Mouse (Mus musculus): ENCODE results near the gene Gm20388. TPM values are rescaled to one million over a fixed set of nuclear protein-coding genes. Genes with fewer than 3 reads are reported as not detected.

Gm20388 gene
- total RNA-seq, 1 experiment from 2014 or later: 35.7 TPM

DNA sequence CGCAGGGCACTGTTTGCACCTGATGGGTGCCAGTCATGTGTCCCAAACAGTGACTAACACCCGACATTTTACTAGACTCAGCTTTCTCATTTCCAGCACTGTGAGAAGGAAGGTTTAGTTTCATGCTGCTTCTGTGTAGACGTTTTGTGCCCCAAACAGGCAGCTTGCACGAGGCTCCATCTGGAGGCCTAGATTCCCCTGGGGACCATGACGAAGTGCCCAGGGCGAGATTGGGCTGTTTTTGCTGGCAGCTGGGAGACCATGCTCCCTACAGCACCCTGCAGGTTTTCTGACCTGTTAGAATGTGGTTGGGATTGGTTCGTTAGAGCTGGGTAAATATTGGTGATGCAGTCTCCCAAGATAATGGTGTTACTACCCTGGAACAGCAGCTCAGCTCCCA lies 3760.1 kb downstream of the Gm20388 start:
- no peak for ATAC-seq (replicated peaks; ENCODE audit: low read depth, poor library complexity, severe bottlenecking)

GRCm38 (mm10) chr8:123671454-123671853 lies 3760.8 kb downstream of the Gm20388 start:
- no peak for ATAC-seq (replicated peaks; ENCODE audit: low read depth, poor library complexity, severe bottlenecking)

DNA sequence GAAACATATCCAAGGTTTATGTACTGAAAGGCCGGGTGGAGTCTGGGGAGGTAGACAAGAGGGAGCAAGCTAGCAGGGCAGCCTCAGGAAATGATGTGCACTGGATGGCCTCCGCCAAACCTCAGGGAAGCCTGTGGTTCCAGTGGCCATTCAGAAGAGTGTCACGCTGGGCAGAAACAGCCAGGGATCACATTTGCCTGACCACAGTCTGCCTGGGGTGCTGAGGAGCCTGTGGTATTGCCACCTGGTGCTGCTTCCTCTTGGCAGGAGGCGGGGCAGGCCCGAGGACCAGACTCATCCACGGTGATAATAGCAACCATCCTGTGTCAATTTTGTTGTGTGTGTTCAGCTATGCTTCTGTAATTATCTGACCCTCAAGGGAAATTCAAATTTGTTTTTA lies 3762.0 kb downstream of the Gm20388 start:
- ATAC-seq (replicated peaks; ENCODE audit: low read depth, poor library complexity, severe bottlenecking): peak; percentile 90

DNA sequence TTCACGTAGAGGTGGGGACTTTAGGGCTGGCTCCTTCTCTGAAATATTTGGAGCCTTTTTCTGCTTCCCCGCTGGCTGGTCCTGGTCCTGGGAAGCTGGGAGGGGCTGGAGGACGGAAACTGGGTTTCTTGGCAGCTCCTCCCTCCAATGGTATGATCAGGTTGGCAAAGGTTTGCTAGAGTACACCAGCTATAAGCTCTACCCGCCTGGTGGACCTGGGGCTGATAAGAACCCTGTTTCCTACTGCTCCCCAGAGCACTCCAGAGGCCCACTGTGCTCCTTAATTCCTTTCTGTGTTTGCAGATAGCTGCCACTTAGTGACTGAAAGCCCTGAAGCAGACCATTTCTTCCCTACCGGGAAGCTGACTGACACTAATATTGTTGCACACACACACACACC lies 3765.0 kb downstream of the Gm20388 start:
- no peak for ATAC-seq (replicated peaks; ENCODE audit: low read depth, poor library complexity, severe bottlenecking)

- ATAC-seq (replicated peaks; ENCODE audit: low read depth, poor library complexity, severe bottlenecking): no peak
Observed at GRCm38 (mm10) chr8:123678390-123678789, 3767.7 kb downstream of the Gm20388 start.

DNA sequence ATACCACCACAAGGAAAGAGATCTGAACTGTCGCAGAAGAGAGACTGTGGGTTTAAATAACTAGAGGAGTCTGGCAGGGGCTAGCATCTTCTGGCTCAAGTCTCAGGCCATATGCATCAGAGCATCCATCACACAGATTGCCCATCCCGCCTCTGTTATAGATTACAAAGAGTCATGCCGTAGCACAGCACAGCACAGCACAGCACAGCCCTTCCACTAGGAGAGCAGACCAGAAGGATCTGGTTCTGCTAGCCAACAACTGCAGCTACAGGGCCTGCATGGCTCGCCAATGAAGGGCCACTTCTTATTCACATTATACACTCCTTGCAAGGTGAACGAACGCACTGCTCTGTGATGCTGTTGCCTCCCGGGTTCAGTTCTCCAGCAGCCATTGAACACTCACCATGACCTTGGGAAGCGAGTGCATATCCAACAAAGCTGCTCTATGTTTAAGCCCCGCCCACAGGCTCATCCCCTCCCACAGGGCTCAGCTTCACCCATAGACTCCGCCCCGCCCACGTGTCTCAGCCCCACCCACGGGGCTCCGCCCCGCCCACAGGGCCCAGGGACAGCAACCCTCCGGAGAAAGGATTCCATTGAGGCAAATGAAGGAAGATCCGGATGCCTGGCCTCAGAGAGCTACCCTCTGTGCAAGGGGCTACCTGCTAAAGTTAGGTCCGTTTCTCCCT lies 3771.6 kb downstream of the Gm20388 start:
- ATAC-seq (replicated peaks; ENCODE audit: low read depth, poor library complexity, severe bottlenecking): 0 out of 2 replicates have a peak, but pooled peaks have one; percentile 39

DNA sequence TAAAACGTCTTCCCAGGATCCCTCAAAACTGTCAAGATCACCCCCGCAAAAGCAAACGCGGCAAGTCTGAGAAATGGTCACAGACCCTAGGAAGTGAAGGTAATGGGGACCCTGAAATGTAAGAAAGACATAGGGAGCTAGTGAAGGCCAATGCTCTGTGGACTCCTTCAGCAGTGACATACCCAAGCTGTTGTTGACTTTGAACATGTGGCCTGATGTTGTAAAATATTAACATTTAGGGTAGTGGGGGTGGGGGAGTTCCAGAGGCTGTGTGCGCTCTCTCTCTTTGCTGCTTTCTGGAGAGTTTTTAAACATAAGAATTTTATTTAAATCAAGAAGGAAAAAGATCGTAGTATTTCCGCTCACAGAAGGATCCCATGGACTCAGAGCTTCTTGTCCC lies 3772.7 kb downstream of the Gm20388 start:
- no peak for ATAC-seq (replicated peaks; ENCODE audit: low read depth, poor library complexity, severe bottlenecking)

DNA sequence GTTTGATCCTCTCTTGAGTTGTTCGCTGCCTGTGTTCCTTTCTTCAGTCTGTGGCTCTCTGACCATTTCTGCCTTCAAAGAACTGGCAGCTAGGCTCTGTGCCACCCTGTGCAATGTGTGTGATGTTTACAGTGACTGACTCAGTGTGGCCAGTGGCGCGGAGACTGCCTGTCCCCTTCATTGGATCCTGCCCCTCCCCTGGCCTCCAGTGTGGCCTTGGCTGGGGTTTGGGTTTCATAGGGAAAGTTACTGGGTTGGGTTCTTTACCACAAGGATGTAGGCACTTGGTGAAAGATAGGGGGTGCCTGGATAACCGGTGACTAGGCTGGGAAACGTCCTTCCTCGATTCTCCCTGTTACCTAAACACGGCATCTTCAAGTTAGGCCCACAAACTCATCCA lies 3774.2 kb downstream of the Gm20388 start:
- no peak for ATAC-seq (replicated peaks; ENCODE audit: low read depth, poor library complexity, severe bottlenecking)

DNA sequence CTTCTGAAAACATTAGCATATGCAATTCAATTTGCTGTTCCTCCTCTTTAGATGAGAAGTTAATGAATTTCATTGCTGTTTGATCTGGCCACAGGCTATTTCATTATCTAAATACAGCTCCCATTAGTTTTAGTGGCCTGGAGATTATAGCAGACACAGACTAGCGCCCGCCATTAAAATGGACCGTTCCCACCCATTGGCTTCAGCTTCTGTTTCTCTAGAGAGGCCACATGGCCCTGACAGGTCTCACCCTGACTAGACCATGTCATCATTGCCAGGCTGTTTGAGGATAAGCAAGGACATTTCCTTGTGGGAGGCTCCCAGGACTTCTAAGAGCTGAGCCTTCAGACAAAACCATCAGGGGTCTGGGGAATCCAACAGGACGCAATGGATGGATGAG lies 3774.8 kb downstream of the Gm20388 start:
- ATAC-seq (replicated peaks; ENCODE audit: low read depth, poor library complexity, severe bottlenecking): no peak

- ATAC-seq (replicated peaks; ENCODE audit: low read depth, poor library complexity, severe bottlenecking): no peak
Observed at GRCm38 (mm10) chr8:123687826-123688225, 3777.2 kb downstream of the Gm20388 start.

GRCm38 (mm10) chr8:123692165-123692962 lies 3781.7 kb downstream of the Gm20388 start:
- ATAC-seq (replicated peaks; ENCODE audit: low read depth, poor library complexity, severe bottlenecking): no peak

GRCm38 (mm10) chr8:123696167-123696566 lies 3785.5 kb downstream of the Gm20388 start:
- no peak for ATAC-seq (replicated peaks; ENCODE audit: low read depth, poor library complexity, severe bottlenecking)

DNA sequence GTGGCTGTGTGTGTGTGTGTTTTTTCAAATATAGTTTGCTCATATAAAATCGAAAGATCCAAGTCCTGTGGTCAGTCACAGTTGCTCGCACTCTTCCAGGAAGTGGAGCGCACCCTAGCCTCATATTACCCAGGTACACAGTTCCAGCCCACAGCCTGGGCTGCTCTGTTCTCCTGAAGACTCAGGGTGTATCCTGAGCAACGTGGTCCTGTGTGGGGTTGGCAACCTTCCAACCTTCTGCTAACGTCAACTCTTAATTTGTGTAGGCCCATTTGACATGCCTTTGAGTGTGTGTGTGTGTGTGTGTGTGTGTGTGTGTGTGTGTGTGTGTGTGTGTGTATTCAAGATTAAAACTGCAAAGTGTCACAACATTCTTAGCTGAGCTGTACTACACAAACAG lies 3786.7 kb downstream of the Gm20388 start:
- no peak for ATAC-seq (replicated peaks; ENCODE audit: low read depth, poor library complexity, severe bottlenecking)

- no peak for ATAC-seq (replicated peaks; ENCODE audit: low read depth, poor library complexity, severe bottlenecking)
Observed at GRCm38 (mm10) chr8:123700399-123701070, 3789.9 kb downstream of the Gm20388 start.

DNA sequence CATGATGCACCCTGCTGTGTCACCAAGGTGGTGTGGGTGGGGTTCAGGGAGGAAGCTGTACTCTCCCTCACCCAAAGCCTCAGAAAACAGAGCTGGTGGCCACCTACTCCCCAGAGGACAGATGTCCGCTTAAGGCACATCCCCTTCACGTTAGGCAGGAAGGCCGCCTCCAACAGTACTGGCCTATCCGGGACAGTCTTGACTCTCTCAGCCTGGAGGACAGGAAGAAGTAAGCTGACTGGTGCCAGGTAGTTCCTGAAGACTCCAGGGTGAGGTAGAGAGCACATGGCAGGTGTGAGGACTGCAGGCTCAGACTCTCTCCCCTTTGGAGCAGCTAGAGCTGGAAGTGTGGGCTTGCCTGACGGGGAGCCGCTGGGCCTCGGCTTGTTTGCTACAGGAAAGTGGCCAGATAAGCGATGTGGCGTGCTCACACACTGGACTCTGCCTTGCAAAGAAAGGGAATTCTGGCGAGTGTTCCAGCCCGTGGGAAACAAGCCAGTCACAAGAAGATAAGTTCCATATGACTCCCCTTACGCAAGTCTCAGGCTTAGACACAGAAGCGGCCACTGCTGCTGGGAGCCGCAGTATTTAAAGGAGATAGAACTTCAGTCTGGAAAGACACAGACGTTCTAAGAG lies 3791.4 kb downstream of the Gm20388 start:
- ATAC-seq (replicated peaks; ENCODE audit: low read depth, poor library complexity, severe bottlenecking): no peak

GRCm38 (mm10) chr8:123705376-123705775 lies 3794.7 kb downstream of the Gm20388 start:
- ATAC-seq (replicated peaks; ENCODE audit: low read depth, poor library complexity, severe bottlenecking): no peak

DNA sequence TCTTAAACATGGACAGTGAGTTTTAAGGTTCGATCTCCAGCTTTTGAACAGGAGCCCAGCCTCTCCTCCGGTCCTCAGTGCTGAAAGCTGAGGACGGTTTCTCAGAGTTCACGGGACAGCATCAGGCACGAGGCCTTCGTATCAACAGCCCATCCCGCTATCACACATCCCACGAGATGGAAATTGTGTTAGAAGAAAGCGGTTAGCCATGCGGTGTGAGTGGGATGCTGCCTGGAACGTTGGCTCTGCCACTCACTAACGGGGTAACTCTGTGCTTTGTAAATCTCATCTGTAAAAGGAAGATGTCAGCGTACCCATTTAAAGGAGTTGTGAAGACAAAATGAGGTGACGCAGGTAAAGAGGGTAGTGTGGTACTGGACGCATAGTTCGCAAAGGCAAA lies 3796.5 kb downstream of the Gm20388 start:
- no peak for ATAC-seq (replicated peaks; ENCODE audit: low read depth, poor library complexity, severe bottlenecking)

DNA sequence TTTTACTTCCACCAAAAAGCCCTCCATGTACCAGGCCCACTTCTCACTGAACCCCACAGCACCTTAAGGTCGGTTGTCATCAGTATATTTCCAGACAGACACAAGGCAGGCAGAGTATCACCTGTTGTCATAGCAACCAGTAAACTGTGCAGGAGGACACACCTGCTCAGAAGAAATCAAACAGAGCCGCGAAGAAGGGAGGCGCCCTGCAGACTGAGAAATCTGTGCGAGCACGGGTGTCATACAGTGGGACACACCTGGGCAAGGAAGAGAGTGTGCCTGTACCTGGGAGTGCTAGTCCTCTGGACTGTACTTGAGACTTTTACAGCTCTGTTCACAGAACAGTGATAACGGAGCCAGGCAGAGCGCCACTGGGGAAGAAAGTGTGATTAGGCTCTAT lies 3798.1 kb downstream of the Gm20388 start:
- ATAC-seq (replicated peaks; ENCODE audit: low read depth, poor library complexity, severe bottlenecking): no peak

DNA sequence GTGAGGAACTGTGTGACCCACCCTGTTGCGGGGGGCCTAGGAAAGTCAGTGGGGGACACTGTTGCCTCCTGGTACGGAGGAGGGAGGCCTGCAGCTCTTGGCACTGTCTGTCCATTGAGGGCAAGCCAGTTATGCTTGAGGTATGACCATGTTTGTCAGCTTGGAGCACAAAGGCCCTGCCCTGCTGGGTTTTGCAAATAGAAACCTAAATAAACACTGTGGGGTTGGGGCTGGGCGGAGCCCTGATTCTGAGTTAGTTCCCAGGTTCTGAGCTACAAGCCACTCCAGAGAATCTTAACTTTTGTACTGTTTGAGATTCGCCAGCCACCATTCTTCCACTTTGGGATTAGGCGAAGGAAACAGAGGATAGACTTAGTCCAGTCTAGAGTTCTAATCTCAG lies 3799.7 kb downstream of the Gm20388 start:
- no peak for ATAC-seq (replicated peaks; ENCODE audit: low read depth, poor library complexity, severe bottlenecking)

DNA sequence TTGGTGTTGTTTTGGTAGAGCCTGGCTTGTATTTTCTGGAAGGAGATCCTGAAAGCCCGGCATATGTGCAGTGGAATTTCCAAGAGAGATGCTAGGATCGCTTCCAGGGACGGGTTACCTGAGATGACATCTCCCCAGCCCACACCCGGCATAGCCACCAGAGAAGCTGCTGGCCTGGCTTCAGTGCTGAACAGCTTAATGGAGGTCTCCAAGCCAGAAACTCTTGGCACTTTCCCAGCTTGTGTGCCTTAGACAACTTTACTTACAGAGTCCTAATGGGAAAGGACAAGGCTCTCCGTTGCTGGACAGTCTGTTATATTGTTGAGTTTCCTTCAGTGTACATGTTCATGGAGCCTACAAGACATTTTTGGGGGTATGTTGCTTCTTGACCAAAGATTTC lies 3803.8 kb downstream of the Gm20388 start:
- ATAC-seq (replicated peaks; ENCODE audit: low read depth, poor library complexity, severe bottlenecking): no peak

All from common myeloid progenitor, adult 5-6 weeks (primary cell).